Mouse (Mus musculus): ENCODE measurements around the gene Igf1.

GRCm38 (mm10) chr10:87812157-87813072, 45.6 kb upstream of the Igf1 start:
- TF ChIP-seq CTCF (IDR thresholded peaks at IDR 0.05; ENCODE audit: extremely low read depth, insufficient read depth, insufficient read length, insufficient replicate concordance) (no peak), POLR2A (IDR thresholded peaks at IDR 0.05; ENCODE audit: low read depth, low read length) (no peak)

All from spleen, adult 2 months (tissue).